Mouse (Mus musculus) erythroid progenitor cell, adult 5-6 weeks (primary cell): Measurements from ENCODE around the gene Gm49361. TPM values are rescaled to one million over a fixed set of nuclear protein-coding genes. Genes with fewer than 3 reads are reported as not detected.

ENCODE experiments used
- ATAC-seq: replicated peaks from 2 replicates; pipeline ENCODE4 v1.8.0; 2016; ENCODE audit warnings: moderate number of reproducible peaks, mild to moderate bottlenecking, moderate TSS enrichment, inconsistent platforms; ENCODE audit not compliant: poor library complexity, low FRiP score, severe bottlenecking
- total RNA-seq, 2 experiments: library from RNA; stranded (forward) in 1 of 2; stranded (reverse) in 1 of 2; fragments of 150-400 nt in 1 of 2; fragments of 186-747, 209-891 nt in 1 of 2; gene quantifications; 2 replicates each; pipeline versions ENCODE4 v1.2.3 to v1.2.4; 2015 to 2017; ENCODE audit warnings: low replicate concordance in 2 of 2

Gene Gm49361
- total RNA-seq, 2 experiments from 2014 or later = not detected

DNA sequence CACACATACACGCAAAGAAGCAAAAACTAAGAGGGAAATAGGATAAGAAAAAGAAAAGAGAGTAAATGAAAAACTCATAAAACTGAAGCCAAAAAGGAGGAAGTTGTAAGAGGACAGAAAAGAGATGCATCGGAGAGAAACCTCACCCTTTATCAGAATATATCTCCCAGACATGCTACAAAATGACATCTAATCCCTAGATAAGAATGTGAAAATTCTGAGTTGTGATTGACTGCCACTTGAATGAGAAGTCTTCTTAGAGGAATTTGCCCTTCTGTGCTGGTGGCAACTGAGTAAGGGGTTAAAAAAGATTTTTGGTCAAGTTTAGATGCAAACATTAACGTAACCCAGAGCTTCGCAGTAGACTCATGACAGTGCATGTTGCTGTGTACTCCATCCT, 99.7 kb downstream of the Gm49361 start:
- no peak for ATAC-seq

DNA sequence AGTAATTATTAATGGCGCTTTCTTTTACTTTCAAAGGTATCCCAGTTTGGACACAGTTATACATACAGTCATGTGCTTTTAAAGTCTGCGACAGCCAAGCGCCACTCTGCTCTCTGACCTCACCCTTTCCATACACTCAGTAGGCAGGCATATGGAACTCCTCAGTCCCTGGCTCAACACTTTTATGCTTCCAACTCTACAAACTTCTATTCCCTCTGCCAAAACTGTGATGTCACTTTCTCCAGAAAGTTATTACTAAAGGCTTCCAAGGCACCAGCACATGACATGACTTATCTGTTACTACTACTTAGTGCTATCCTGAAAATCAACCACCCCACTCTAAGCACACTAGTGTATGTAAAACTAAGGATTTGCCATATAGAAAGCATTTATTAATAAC, 106.8 kb downstream of the Gm49361 start:
- ATAC-seq = no peak

DNA sequence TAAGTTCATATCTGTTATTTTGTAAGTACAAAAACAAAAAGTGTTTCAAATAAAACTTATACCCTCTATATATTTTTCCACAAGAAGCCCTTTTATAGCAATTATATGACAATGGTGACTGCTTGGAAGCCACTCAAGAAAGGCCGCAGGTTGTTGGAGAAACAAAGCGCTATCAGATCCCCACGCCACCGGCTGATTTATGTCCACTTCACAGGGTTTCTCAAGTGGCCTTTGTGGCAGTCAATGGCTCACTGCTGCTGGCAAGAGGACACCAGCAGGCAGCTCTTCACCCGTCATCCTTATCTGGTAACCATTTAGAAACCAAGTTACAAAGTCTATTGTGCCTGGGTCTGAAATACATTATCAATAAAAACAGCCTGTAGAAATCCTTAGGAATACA, 111.8 kb downstream of the Gm49361 start:
- ATAC-seq = no peak

DNA sequence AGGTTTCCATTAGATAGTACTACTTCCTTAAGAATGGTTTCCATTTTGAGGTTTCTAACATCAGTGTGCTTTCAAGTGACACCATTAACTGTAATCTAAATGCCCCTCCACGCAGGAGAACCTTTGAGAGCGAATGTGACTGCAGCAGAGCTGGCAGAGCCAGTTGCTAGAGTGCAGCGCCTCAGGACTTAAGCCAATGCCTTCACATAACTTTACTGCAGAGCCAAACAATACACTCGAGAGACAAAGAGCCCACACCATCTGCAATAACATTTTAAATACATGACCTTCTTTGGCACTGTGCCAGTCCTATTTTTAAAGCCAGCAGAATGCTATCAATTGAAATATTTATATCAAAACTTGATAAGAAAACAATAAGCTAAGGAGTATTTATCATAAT, 116.3 kb downstream of the Gm49361 start:
- ATAC-seq = no peak

DNA sequence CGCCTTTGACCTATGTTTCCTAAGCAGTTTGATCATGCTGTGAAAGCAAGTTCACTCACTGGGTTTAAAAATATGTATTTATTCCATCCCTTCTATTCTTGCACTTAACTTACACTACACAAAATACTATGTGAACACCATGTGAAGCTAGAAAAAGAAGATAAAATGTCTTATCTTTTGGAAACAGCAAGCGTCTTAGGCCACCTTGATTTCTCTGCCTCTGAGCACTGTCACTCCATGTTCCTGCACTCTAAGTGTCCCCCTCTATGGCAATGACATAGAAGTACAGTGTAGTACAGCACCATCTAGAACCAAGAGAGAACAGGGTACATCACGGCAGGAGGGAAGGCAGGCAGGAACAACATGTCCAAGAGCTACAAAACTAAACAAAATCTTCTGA, 123.0 kb downstream of the Gm49361 start:
- ATAC-seq = peak; percentile 73

DNA sequence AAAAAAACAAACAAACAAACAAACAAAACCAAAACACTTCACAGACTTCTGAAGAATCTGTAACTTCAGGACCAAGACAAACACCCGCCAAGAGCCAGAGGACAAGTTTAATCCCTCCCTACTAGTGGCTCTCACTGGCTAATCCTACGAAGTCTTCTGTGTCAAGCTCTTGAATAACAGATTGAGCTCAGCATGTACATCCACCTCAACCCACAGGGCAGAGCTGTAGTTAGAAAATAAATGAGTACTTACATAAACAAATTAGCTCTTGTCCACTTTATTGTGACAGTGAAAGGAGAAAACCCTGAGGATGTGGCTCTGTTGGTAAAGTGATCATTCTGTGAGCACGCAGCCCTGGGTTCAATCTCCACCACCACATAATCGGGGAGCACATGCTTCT, 124.2 kb downstream of the Gm49361 start:
- no peak for ATAC-seq

DNA sequence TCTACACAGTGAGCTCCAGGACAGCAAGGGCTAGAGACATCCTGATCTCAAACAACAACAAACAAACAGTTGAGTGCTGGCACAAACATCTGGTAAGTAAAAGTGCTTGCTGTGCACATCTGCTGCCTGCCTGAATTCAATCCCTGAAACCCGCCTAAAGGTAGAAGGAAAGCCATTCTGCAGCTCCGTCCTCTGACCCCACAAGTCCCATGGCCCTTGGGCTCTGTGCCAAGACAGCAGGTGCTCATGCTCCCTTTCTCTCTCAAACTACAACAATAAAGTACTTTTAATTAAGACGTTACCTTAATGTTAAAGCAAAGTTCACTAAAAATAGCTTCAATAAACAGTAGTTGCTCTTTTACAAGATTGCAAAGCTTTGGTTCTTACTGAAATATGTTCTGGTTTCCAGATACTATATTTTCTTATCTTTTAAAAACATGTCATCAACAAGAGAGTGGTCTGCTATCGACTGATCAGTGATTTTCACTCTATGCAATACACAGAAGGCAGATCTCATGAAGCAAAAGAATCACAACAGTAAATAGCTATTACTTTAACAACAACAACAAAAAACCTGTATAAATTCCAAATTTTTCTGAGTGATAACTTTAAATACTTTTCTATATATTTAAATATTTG, 125.2 kb downstream of the Gm49361 start:
- no peak for ATAC-seq

DNA sequence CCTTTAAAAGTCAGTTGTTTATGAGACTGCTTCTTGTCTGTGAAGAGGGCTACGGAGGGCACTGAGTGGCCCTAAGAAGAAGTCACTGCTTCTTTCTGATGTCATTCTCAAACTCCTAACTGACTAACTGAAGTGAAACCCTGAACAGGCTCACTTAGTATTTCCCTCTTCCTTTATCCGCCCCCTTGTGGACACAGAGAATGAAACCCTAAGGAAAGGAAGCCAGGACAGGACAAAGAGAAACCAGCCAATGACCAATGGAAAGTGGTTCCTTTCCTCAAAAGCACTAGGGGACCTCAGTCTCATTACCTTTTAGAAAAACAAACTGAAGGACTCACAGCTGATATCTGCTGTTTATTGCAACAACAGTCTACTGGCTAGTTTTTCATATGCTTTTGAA, 126.4 kb downstream of the Gm49361 start:
- ATAC-seq = no peak

DNA sequence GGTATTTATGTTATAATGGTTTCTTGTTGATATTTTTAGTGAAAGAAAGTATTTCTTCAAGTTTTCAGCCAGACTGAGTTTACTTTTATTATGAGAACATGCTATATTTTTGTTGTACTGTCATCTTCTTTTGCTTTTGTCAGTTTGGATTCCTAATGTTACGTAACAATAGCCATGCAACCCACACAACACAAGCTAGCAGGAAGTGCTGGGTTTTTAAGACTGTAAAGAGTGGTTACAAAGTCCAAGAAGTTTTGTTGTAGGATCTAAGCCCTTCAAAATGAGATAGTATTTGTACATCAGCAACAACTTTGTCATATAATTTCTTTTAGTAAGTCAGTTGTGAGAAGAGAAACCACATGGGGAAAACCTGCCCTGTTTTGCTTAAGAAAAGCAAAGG, 128.2 kb downstream of the Gm49361 start:
- no peak for ATAC-seq

DNA sequence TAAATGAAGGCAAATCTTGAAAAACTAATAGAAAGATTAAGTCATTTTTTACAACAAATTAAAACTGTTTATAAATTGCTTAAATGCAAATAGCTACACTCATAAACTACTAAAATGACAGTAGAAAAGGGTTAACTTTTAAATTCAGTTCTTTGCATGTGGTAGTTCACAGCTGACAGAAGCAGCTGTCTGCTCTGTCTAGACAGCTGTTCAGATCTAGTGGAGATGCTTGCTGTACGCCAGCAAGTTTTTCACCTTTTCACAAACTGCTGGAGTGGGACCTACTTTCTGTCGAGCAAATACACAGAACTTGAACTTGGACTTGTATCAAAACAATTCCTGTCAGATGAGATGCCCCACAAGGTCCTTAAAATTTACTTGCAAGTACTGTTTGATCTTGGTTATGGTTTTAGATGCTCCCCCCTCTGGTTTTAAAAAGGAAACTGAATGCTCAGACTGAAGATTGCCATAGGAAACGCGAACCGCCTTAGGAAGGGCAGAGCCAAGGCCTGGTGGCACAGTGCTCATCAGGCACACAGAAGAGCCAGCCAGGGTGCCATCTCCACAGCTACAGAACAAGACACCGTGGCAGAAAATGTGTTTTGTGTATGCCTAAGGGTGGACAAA, 129.5 kb downstream of the Gm49361 start:
- ATAC-seq = no peak

DNA sequence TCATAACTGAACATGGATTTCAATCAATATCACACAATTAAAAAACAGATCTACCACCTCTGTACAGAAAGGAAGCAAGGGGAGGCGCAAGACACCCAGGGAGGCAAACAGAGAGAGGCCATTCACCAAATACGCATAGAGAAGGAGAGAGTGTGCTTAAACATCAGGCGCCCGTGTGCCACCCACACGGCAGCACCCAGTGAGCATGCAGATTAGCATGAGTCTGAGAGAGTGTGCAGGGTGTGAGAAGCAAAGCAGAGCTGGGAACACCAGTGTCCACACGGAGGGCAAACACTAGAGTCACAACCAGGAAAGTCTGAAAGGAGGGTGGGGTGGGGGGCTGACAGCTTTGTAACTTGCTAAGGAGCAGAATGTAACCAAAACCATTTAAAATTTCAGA, 130.1 kb downstream of the Gm49361 start:
- no peak for ATAC-seq

DNA sequence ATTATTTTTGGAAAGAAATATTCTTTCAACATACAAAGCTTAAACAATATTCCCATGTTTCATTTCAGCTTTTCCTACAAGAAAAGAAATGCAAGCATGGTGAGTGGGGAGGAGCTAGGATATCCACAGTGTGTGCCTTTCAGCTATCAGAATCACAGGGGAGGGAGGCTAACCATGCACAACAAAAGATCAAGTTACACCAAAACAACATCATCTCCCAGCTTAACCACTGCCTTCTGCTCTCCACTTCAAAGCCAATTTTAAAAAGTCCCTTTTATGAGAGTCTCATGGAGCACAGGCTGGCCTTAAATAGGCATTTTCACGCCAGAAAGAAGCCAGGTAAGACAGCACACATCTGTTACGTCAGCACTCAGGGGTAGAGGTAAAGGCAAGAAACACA, 134.9 kb downstream of the Gm49361 start:
- ATAC-seq = no peak

DNA sequence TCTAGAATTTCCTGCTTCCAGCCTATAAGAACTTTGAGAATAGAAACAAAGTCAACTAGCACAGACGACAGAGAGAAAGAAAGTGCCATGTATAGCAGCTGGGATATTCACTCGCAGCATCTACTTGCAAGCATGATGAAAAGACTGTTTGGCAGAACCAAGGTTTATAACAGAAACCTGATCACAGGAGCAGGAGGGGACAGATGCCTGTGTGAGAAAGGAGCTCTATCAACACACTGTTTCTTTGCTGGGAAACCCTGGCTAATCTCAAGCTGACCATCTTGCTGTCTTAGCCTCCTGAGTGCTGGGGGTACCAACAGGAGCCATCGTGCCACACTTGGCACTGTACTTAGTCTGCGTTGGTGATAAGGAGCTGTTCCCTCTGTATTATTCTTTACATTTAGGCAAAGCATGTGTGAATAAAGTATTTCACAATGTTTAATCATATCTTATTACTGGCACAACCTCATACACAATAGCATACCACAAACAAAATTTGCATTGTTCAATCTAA, 136.0 kb downstream of the Gm49361 start:
- ATAC-seq = no peak

DNA sequence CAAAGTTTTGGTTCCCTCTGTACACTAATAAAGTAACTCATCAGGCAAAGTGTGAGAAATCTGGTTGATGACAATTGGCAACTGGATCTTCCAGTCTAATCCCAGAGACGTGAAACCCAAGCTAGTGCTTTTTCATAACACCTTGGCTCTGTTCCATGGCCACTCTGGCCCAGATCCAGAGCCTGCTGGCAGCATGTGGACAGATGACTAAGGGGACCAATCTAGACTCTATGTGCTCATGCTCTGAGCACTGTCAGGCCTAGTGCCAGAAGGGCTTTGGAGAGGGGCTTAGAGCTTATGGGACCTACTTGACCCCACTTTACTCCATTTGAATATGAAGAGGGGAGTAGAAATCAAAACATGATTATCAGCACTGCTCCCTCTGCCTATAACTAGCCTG, 138.4 kb downstream of the Gm49361 start:
- 0 out of 2 replicates have a peak, but pooled peaks have one; percentile 52 for ATAC-seq

DNA sequence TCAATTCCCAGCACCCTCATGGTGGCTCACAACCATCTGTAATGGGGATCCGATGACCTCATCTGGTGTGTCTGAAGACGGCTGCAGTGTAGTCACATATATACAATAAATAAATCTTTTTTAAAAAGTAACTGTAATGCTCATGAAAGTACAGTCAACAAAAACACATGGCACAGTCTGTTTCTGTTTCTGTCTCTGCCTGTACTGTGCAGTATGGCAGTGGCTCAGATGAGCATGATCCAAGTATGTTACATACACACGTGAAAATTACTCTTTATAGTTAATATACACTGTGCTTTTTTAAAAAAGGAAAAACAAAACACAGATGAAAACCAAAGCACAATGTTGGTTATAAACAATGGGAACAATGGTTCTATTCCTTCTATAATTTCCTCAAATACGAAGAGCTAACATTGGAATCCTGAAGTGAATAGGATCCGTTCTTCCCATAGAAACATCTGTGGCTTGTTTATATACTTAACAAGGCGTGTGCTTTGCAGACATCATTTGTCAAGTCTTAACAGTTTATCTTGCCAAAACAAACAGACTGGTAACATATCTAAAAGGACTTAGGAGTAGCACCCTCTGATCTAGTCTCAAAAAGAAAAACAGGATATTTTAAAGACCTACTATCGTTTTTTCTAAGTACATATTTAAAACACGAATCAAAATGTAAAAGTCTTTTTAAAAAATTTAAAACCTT, 139.1 kb downstream of the Gm49361 start:
- no peak for ATAC-seq

DNA sequence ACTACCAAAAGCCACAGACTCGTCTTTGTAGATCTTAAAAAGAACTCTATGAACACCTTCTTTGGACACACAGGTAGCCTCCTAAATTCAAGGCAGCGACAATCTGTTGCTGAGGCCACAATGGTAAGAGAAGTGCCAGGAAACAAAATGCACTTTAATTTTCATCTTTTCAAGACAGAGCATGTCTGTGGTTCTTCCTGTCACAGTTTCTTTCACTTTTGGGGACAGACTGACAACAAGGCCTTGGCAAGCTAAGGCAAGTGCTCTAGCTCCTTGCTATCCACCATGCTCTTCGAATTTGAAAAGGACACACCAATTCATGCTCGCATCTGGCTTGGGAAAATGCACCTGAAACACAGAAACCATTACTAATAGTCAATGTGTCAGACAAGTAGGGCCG, 152.6 kb downstream of the Gm49361 start:
- no peak for ATAC-seq

Other genes with a start within 250 kb of the Gm49361 start
- not detected in 2 replicates for gene Il17d, start 221.3 kb downstream of the Gm49361 start, total RNA-seq (2015; ENCODE audit: low replicate concordance)
- gene Il17d, start 221.3 kb downstream of the Gm49361 start, total RNA-seq (2017; ENCODE audit: low replicate concordance) = not detected in 2 replicates
- 7.9 and 10.9 TPM in 2 replicates for gene Eef1akmt1, start 174.5 kb downstream of the Gm49361 start, total RNA-seq (2015; ENCODE audit: low replicate concordance)
- gene Eef1akmt1, start 174.5 kb downstream of the Gm49361 start, total RNA-seq (2017; ENCODE audit: low replicate concordance) = not detected in 2 replicates
- 20.5 and 23.1 TPM in 2 replicates for gene Xpo4, start 80.7 kb downstream of the Gm49361 start, total RNA-seq (2015; ENCODE audit: low replicate concordance)
- gene Xpo4, start 80.7 kb downstream of the Gm49361 start, total RNA-seq (2017; ENCODE audit: low replicate concordance) = 39.3 and 75.2 TPM in 2 replicates
- 24.9 and 33.5 TPM in 2 replicates for gene Lats2, start 12.3 kb upstream of the Gm49361 start, total RNA-seq (2015; ENCODE audit: low replicate concordance)
- gene Lats2, start 12.3 kb upstream of the Gm49361 start, total RNA-seq (2017; ENCODE audit: low replicate concordance) = 38.4 and 38.9 TPM in 2 replicates
- gene Sap18, start 52.1 kb upstream of the Gm49361 start, total RNA-seq (2015; ENCODE audit: low replicate concordance) = 133 and 176 TPM in 2 replicates
- gene Sap18, start 52.1 kb upstream of the Gm49361 start, total RNA-seq (2017; ENCODE audit: low replicate concordance) = 10.0 and 12.1 TPM in 2 replicates
- 41.4 and 45.3 TPM in 2 replicates for gene Ska3, start 80.1 kb upstream of the Gm49361 start, total RNA-seq (2015; ENCODE audit: low replicate concordance)
- gene Ska3, start 80.1 kb upstream of the Gm49361 start, total RNA-seq (2017; ENCODE audit: low replicate concordance) = 88.2 and 89.0 TPM in 2 replicates
- 35.7 and 70.0 TPM in 2 replicates for gene Mrpl57, start 80.1 kb upstream of the Gm49361 start, total RNA-seq (2015; ENCODE audit: low replicate concordance)
- 7.9 and 67.3 TPM in 2 replicates for gene Mrpl57, start 80.1 kb upstream of the Gm49361 start, total RNA-seq (2017; ENCODE audit: low replicate concordance)
- gene Zdhhc20, start 144.2 kb upstream of the Gm49361 start, total RNA-seq (2015; ENCODE audit: low replicate concordance) = 8.0 and 33.5 TPM in 2 replicates
- 6.8 and 16.9 TPM in 2 replicates for gene Zdhhc20, start 144.2 kb upstream of the Gm49361 start, total RNA-seq (2017; ENCODE audit: low replicate concordance)